Mouse (Mus musculus): ENCODE measurements around the gene Wdr83. TPM values are rescaled to one million over a fixed set of nuclear protein-coding genes. Genes with fewer than 3 reads are reported as not detected.
"Not testable (repeated sequence)": the region's sequence is repeated elsewhere in the genome, so short reads cannot be mapped to it uniquely, and the experiment has no call there.

The Wdr83 gene
- polyA plus RNA-seq, 1 experiment from 2014 or later: 46.4 TPM

GRCm38 (mm10) chr8:85084633-85085032 is 3.5 kb upstream of the Wdr83 start:
- Histone ChIP-seq H3K4me2 (peak overlapping the region; percentile 92), H3K4me3 (ENCODE audit: low read depth, low read length) (peak overlapping the region; percentile 75), H3K9ac (ENCODE audit: low read depth, low read length) (no peak overlapping the region), H3K4me1 (replicated peaks; ENCODE audit: control insufficient read depth, insufficient read depth, low read length) (peaks cover 26% of the 10 kb centered on the region), H3K27me3 (replicated peaks; ENCODE audit: control insufficient read depth, insufficient read depth, low read length) (no peaks in the 10 kb centered on the region), H3K27ac (ENCODE audit: low read depth, low read length) (no peak overlapping the region), H3K36me3 (ENCODE audit: control insufficient read depth, insufficient read depth, low read length) (peaks cover 6% of the 10 kb centered on the region; the same call in 1 of the 2 replicates), H3K9me3 (ENCODE audit: control insufficient read depth, low read length) (no peaks in the 10 kb centered on the region)
- 53% methylated on average over 8 of the region's 8 CpGs for WGBS
- DNase-seq (ENCODE audit: low spot score) (no peak), ATAC-seq (replicated peaks; ENCODE audit: low FRiP score) (no peak)

GRCm38 (mm10) chr8:85083108-85083813 is 2.2 kb upstream of the Wdr83 start, which contains the start of gene Man2b1:
Man2b1 (plus strand) TSS chr8:85083270.
- H3K27ac ChIP-seq (ENCODE audit: low read depth, low read length): peak within 1 kb of the TSS; percentile 54; the same call in 1 of the 2 replicates
- H3K4me3 ChIP-seq (ENCODE audit: low read depth, low read length): peak within 1 kb of the TSS; percentile 75
- H3K27me3 ChIP-seq (replicated peaks; ENCODE audit: control insufficient read depth, insufficient read depth, low read length): no peaks in the 10 kb centered on the region
- WGBS: under 1% methylated on average over 30 of the region's 30 CpGs
- peak within 1 kb of the TSS; percentile 76 for H3K9ac ChIP-seq (ENCODE audit: low read depth, low read length)
- H3K36me3 ChIP-seq (ENCODE audit: control insufficient read depth, insufficient read depth, low read length): peaks cover 5% of the 10 kb centered on the region; the same call in 1 of the 2 replicates
- peaks cover 28% of the 10 kb centered on the region for H3K4me1 ChIP-seq (replicated peaks; ENCODE audit: control insufficient read depth, insufficient read depth, low read length)
- DNase-seq (ENCODE audit: low spot score) (peak; percentile 79), ATAC-seq (replicated peaks; ENCODE audit: low FRiP score) (peak; percentile 85)
- H3K4me2 ChIP-seq: peak within 1 kb of the TSS; percentile 92
- H3K9me3 ChIP-seq (ENCODE audit: control insufficient read depth, low read length): no peaks in the 10 kb centered on the region

- not testable (repeated sequence) for H3K27me3 ChIP-seq (replicated peaks; ENCODE audit: control insufficient read depth, insufficient read depth, low read length); H3K27ac ChIP-seq (ENCODE audit: low read depth, low read length); DNase-seq (ENCODE audit: low spot score); H3K9ac ChIP-seq (ENCODE audit: low read depth, low read length); H3K36me3 ChIP-seq (ENCODE audit: control insufficient read depth, insufficient read depth, low read length); H3K9me3 ChIP-seq (ENCODE audit: control insufficient read depth, low read length); ATAC-seq (replicated peaks; ENCODE audit: low FRiP score); H3K4me3 ChIP-seq (ENCODE audit: low read depth, low read length)
- Histone ChIP-seq H3K4me2 (peak overlapping the region; percentile 92), H3K4me1 (replicated peaks; ENCODE audit: control insufficient read depth, insufficient read depth, low read length) (peaks cover 28% of the 10 kb centered on the region)
- 48% methylated on average over 4 of the region's 4 CpGs for WGBS
Measured at GRCm38 (mm10) chr8:85082169-85082568, 1.1 kb upstream of the Wdr83 start.

DNA sequence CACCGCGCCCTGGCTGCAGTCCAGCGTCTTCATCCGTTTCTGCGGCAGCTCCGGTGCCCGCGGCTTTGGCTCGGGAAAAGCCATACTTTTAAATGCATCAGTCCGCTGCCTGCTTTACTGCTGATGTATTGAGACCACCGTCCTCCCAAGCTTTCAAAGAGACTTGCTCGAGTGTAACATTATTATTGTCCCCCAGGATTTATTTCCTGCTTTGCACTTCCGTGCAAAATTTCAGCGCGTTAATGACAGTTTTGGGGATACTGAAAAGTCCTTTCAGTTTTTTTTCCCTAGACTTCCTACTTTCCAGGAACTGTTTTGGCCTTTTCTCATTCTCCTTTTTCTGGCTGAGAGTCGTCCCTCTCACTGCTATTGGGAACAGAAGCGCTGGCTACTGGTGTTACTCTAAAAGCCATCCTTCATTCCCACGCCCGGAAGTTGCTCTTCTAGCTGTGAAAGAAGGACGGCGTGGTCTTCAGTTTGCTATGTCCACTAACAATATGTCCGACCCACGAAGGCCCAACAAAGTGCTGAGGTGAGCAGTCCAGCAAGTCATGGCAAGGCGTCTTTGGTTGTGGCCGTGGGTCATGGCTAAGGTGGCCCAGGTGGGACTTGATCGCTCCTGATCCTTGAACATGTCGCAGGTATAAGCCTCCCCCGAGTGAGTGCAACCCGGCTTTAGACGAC is 432 bp downstream of the Wdr83 start, which contains the start of gene Wdr83os:
Wdr83os (plus strand) TSS at position 209 of the 684 bp plus-strand sequence.
- H3K9ac ChIP-seq (ENCODE audit: low read depth, low read length): peak within 1 kb of the TSS; percentile 90
- no peaks in the 10 kb centered on the region for H3K27me3 ChIP-seq (replicated peaks; ENCODE audit: control insufficient read depth, insufficient read depth, low read length)
- peak within 1 kb of the TSS; percentile 76 for H3K4me2 ChIP-seq
- peaks cover 10% of the 10 kb centered on the region for H3K36me3 ChIP-seq (ENCODE audit: control insufficient read depth, insufficient read depth, low read length)
- DNase-seq (ENCODE audit: low spot score) (peak; percentile 81), ATAC-seq (replicated peaks; ENCODE audit: low FRiP score) (peak; percentile 8; the same call in 1 of the 2 replicates)
- peaks cover 39% of the 10 kb centered on the region for H3K4me1 ChIP-seq (replicated peaks; ENCODE audit: control insufficient read depth, insufficient read depth, low read length)
- H3K9me3 ChIP-seq (ENCODE audit: control insufficient read depth, low read length): no peaks in the 10 kb centered on the region
- H3K4me3 ChIP-seq (ENCODE audit: low read depth, low read length): peak within 1 kb of the TSS; percentile 87
- peak within 1 kb of the TSS; percentile 64 for H3K27ac ChIP-seq (ENCODE audit: low read depth, low read length)
- WGBS: under 1% methylated on average over 30 of the region's 30 CpGs

- H3K36me3 ChIP-seq (ENCODE audit: control insufficient read depth, insufficient read depth, low read length): peaks cover 15% of the 10 kb centered on the region
- H3K4me1 ChIP-seq (replicated peaks; ENCODE audit: control insufficient read depth, insufficient read depth, low read length): peaks cover 44% of the 10 kb centered on the region
- H3K9me3 ChIP-seq (ENCODE audit: control insufficient read depth, low read length): no peaks in the 10 kb centered on the region
- H3K9ac ChIP-seq (ENCODE audit: low read depth, low read length): peak overlapping the region; percentile 90
- ATAC-seq (replicated peaks; ENCODE audit: low FRiP score) (no peak), DNase-seq (ENCODE audit: low spot score) (peak; percentile 67)
- H3K4me2 ChIP-seq: peak overlapping the region; percentile 76
- under 1% methylated on average over 25 of the region's 25 CpGs for WGBS
- H3K27me3 ChIP-seq (replicated peaks; ENCODE audit: control insufficient read depth, insufficient read depth, low read length): no peaks in the 10 kb centered on the region
- H3K27ac ChIP-seq (ENCODE audit: low read depth, low read length): peak overlapping the region; percentile 59; the same call in 1 of the 2 replicates
- peak overlapping the region; percentile 87 for H3K4me3 ChIP-seq (ENCODE audit: low read depth, low read length)
Measured at GRCm38 (mm10) chr8:85080214-85080531, 933 bp downstream of the Wdr83 start.

DNA sequence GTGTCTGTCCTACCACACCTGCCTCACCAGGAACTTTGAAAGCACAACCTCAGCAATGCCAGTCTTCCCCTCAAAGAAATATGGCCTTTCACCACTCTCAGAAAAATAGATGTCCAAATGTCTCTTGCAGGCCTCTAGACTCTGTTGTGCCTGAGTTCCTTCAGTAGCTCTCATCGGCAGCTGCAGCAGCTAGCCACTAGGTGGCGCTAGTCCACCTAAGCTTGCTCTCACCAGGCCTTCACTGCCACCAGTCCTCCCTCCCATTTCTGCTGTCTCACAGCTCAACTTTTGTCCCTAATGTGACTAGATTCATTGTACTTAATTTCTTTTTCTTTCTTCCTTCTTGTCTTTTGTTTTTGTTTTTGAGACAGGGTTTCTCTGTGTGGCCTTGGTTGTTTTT is 4.1 kb downstream of the Wdr83 start:
- H3K27ac ChIP-seq (ENCODE audit: low read depth, low read length): no peak overlapping the region
- H3K4me2 ChIP-seq: no peak overlapping the region
- H3K4me3 ChIP-seq (ENCODE audit: low read depth, low read length): no peak overlapping the region
- ATAC-seq (replicated peaks; ENCODE audit: low FRiP score) (no peak), DNase-seq (ENCODE audit: low spot score) (peak; percentile 76)
- H3K9me3 ChIP-seq (ENCODE audit: control insufficient read depth, low read length): no peaks in the 10 kb centered on the region
- peaks cover 32% of the 10 kb centered on the region for H3K36me3 ChIP-seq (ENCODE audit: control insufficient read depth, insufficient read depth, low read length)
- H3K27me3 ChIP-seq (replicated peaks; ENCODE audit: control insufficient read depth, insufficient read depth, low read length): no peaks in the 10 kb centered on the region
- no peak overlapping the region for H3K9ac ChIP-seq (ENCODE audit: low read depth, low read length)
- H3K4me1 ChIP-seq (replicated peaks; ENCODE audit: control insufficient read depth, insufficient read depth, low read length): peaks cover 38% of the 10 kb centered on the region
- WGBS: 0% methylated on average over 2 of the region's 2 CpGs

- 65% methylated on average over 9 of the region's 9 CpGs for WGBS
- ATAC-seq (replicated peaks; ENCODE audit: low FRiP score) (peak; percentile 50; the same call in 1 of the 2 replicates), DNase-seq (ENCODE audit: low spot score) (no peak)
- Histone ChIP-seq H3K27me3 (replicated peaks; ENCODE audit: control insufficient read depth, insufficient read depth, low read length) (no peaks in the 10 kb centered on the region), H3K4me1 (replicated peaks; ENCODE audit: control insufficient read depth, insufficient read depth, low read length) (peaks cover 31% of the 10 kb centered on the region), H3K27ac (ENCODE audit: low read depth, low read length) (peak overlapping the region; percentile 62; the same call in 1 of the 2 replicates), H3K36me3 (ENCODE audit: control insufficient read depth, insufficient read depth, low read length) (peaks cover 32% of the 10 kb centered on the region), H3K9me3 (ENCODE audit: control insufficient read depth, low read length) (no peaks in the 10 kb centered on the region), H3K9ac (ENCODE audit: low read depth, low read length) (no peak overlapping the region), H3K4me2 (peak overlapping the region; percentile 36), H3K4me3 (ENCODE audit: low read depth, low read length) (no peak overlapping the region)
Measured at GRCm38 (mm10) chr8:85076001-85076400, 5.1 kb downstream of the Wdr83 start.

- no peak overlapping the region for H3K4me2 ChIP-seq
- 86% methylated on average over 10 of the region's 10 CpGs for WGBS
- H3K27me3 ChIP-seq (replicated peaks; ENCODE audit: control insufficient read depth, insufficient read depth, low read length): no peaks in the 10 kb centered on the region
- H3K36me3 ChIP-seq (ENCODE audit: control insufficient read depth, insufficient read depth, low read length): peaks cover 32% of the 10 kb centered on the region
- H3K27ac ChIP-seq (ENCODE audit: low read depth, low read length): no peak overlapping the region
- peak overlapping the region; percentile 4; the same call in 1 of the 2 replicates for H3K4me3 ChIP-seq (ENCODE audit: low read depth, low read length)
- H3K4me1 ChIP-seq (replicated peaks; ENCODE audit: control insufficient read depth, insufficient read depth, low read length): peaks cover 30% of the 10 kb centered on the region
- no peaks in the 10 kb centered on the region for H3K9me3 ChIP-seq (ENCODE audit: control insufficient read depth, low read length)
- no peak for ATAC-seq (replicated peaks; ENCODE audit: low FRiP score)
- no peak for DNase-seq (ENCODE audit: low spot score)
- no peak overlapping the region for H3K9ac ChIP-seq (ENCODE audit: low read depth, low read length)
Measured at GRCm38 (mm10) chr8:85074617-85075016, 6.5 kb downstream of the Wdr83 start.
